Mouse (Mus musculus) liver, embryonic 14.5 days (tissue): ENCODE measurements at regions not wholly inside any gene's neighbourhood (a gene's known extent, or its start where the extent isn't known, plus 50 kb on each side); places are given as distances from the start of the nearest gene placed in this dataset.

ENCODE experiments used
- CTCF ChIP-seq: IDR thresholded peaks from 2 replicates; pipeline ENCODE4 v1.5.1; 2016; ENCODE audit warnings: antibody characterized with exemption, low read depth, control low read depth
- EP300 ChIP-seq: IDR thresholded peaks from 2 replicates; pipeline ENCODE4 v1.6.1; 2016; ENCODE audit warnings: antibody characterized with exemption, low read depth

GRCm38 (mm10) chr13:107758327-107759095, 285.7 kb upstream of the Smim15 start:
- TF ChIP-seq CTCF (no peak), EP300 (no peak)
